Mouse (Mus musculus): ENCODE data around the gene 4933430I17Rik. TPM values are rescaled to one million over a fixed set of nuclear protein-coding genes. Genes with fewer than 3 reads are reported as not detected.
A peak's percentile ranks its signal among the peaks of the same experiment; 100 is the strongest.

Gene 4933430I17Rik
- polyA plus RNA-seq, 1 experiment from 2014 or later = 0.43 TPM

DNA sequence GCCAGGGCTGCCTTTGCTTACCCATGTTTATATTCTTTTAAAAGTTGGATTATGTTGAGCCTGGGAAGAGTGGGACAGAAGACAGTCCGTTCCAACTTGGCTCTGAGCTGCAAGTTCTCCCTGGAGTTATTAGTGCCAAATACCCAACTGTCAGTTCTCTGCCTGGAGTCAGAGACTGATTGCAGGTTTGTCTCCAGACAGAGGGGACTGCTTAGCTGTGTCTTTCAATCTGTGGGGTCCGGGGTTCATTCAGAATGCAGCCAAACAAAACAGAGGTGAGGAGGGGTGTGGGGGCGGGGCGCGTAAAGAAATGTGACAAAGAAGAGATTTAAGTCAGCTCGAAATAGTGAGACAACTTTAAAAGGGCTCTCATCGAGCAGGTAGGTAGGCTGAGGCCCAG lies 23.6 kb upstream of the 4933430I17Rik start:
- peak overlapping the region; percentile 41 for H3K27ac ChIP-seq (replicated peaks; ENCODE audit: low read depth, low read length)
- DNase-seq (ENCODE audit: low spot score) (no peak), ATAC-seq (ENCODE audit: low read depth) (peak; percentile 7; the same call in 1 of the 2 replicates)

GRCm38 (mm10) chr4:62501964-62502732 lies 23.0 kb upstream of the 4933430I17Rik start:
- DNase-seq (ENCODE audit: low spot score) (peak; percentile 95), ATAC-seq (ENCODE audit: low read depth) (peak; percentile 97)
- Histone ChIP-seq H3K27me3 (replicated peaks; ENCODE audit: control insufficient read depth, insufficient read depth, low read length) (no peaks in the 10 kb centered on the region), H3K9me3 (ENCODE audit: control insufficient read depth, low read length) (no peaks in the 10 kb centered on the region), H3K4me3 (ENCODE audit: low read depth, low read length) (peak overlapping the region; percentile 78), H3K4me2 (ENCODE audit: low read depth, low read length) (peak overlapping the region; percentile 76), H3K4me1 (ENCODE audit: control insufficient read depth, insufficient read depth, low read length) (0 out of 2 replicates have a peak, but pooled peaks cover 3% of the 10 kb centered on the region), H3K9ac (ENCODE audit: low read depth, low read length) (peak overlapping the region; percentile 79), H3K36me3 (ENCODE audit: control insufficient read depth, insufficient read depth, low read length) (peaks cover 16% of the 10 kb centered on the region), H3K27ac (replicated peaks; ENCODE audit: low read depth, low read length) (peak overlapping the region; percentile 41)
- WGBS = 5% methylated on average over 16 of the region's 38 CpGs

More for the DNA sequence above, 23.6 kb upstream of the 4933430I17Rik start:
- Histone ChIP-seq H3K9ac (ENCODE audit: low read depth, low read length) (peak overlapping the region; percentile 79), H3K9me3 (ENCODE audit: control insufficient read depth, low read length) (no peaks in the 10 kb centered on the region), H3K4me3 (ENCODE audit: low read depth, low read length) (peak overlapping the region; percentile 78), H3K4me1 (ENCODE audit: control insufficient read depth, insufficient read depth, low read length) (0 out of 2 replicates have a peak, but pooled peaks cover 3% of the 10 kb centered on the region), H3K27me3 (replicated peaks; ENCODE audit: control insufficient read depth, insufficient read depth, low read length) (no peaks in the 10 kb centered on the region), H3K36me3 (ENCODE audit: control insufficient read depth, insufficient read depth, low read length) (peaks cover 16% of the 10 kb centered on the region), H3K4me2 (ENCODE audit: low read depth, low read length) (peak overlapping the region; percentile 76)
- 3% methylated on average over 7 of the region's 7 CpGs for WGBS

DNA sequence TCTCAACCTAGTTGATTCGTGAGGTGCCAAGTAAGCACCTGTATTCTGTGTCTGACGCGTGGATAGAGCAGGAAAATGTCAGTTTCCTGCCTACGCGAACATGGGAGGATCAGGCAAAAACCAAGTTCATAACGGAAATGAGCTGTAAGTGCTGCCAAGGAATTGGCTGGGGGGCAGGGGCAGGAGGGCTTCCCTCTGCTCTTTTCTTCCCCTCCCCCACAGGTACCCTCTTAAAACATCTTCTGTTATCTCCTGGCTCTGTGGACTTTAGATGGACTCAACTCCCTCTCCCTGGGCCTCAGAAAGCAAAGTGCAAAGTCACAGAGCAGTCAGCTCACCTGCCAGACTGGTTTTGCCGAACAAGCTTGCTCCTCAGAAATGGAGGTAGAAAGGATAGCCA lies 22.2 kb upstream of the 4933430I17Rik start:
- no peaks in the 10 kb centered on the region for H3K9me3 ChIP-seq (ENCODE audit: control insufficient read depth, low read length)
- no peak overlapping the region for H3K4me3 ChIP-seq (ENCODE audit: low read depth, low read length)
- H3K4me2 ChIP-seq (ENCODE audit: low read depth, low read length) = no peak overlapping the region
- DNase-seq (ENCODE audit: low spot score) (no peak), ATAC-seq (ENCODE audit: low read depth) (no peak)
- H3K4me1 ChIP-seq (ENCODE audit: control insufficient read depth, insufficient read depth, low read length) = 0 out of 2 replicates have a peak, but pooled peaks cover 3% of the 10 kb centered on the region
- WGBS = 75% methylated on average over 7 of the region's 7 CpGs
- H3K36me3 ChIP-seq (ENCODE audit: control insufficient read depth, insufficient read depth, low read length) = peaks cover 21% of the 10 kb centered on the region
- H3K27ac ChIP-seq (replicated peaks; ENCODE audit: low read depth, low read length) = no peak overlapping the region
- no peaks in the 10 kb centered on the region for H3K27me3 ChIP-seq (replicated peaks; ENCODE audit: control insufficient read depth, insufficient read depth, low read length)
- H3K9ac ChIP-seq (ENCODE audit: low read depth, low read length) = no peak overlapping the region

- Histone ChIP-seq H3K4me3 (ENCODE audit: low read depth, low read length) (peak within 1 kb of the TSS; percentile 78), H3K4me2 (ENCODE audit: low read depth, low read length) (peak within 1 kb of the TSS; percentile 76), H3K9me3 (ENCODE audit: control insufficient read depth, low read length) (no peaks in the 10 kb centered on the region), H3K27me3 (replicated peaks; ENCODE audit: control insufficient read depth, insufficient read depth, low read length) (no peaks in the 10 kb centered on the region), H3K4me1 (ENCODE audit: control insufficient read depth, insufficient read depth, low read length) (0 out of 2 replicates have a peak, but pooled peaks cover 3% of the 10 kb centered on the region), H3K27ac (replicated peaks; ENCODE audit: low read depth, low read length) (peak within 1 kb of the TSS; percentile 18; the same call in 1 of the 2 replicates), H3K9ac (ENCODE audit: low read depth, low read length) (peak within 1 kb of the TSS; percentile 79), H3K36me3 (ENCODE audit: control insufficient read depth, insufficient read depth, low read length) (peaks cover 23% of the 10 kb centered on the region)
- DNase-seq (ENCODE audit: low spot score) (no peak), ATAC-seq (ENCODE audit: low read depth) (no peak)
- WGBS = 68% methylated on average over 3 of the region's 3 CpGs
Observed at GRCm38 (mm10) chr4:62503374-62503970, 21.7 kb upstream of the 4933430I17Rik start, which contains the start of gene Hdhd3. Gene Hdhd3, minus strand, starts transcription at chr4:62503467.

DNA sequence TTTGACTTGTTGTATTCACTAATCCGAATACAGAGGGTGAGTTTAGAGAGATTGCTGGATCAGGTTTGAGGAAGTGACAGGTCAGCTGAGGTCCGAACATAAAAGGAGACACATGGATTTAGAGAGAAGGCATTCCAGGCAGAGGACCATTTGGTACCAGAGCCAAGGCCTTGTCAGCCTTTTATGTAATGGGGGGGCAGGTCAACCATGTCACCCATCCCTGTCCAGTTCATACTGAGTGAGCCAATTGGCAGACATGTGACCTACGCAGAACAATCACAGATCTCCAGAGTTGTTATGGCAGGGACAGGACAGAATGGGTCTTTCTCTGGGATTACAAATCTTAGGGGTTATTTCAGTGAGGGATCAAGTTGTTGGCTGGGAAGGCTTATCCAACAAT lies 19.2 kb upstream of the 4933430I17Rik start:
- 80% methylated on average over 3 of the region's 3 CpGs for WGBS
- no peak overlapping the region for H3K4me3 ChIP-seq (ENCODE audit: low read depth, low read length)
- H3K36me3 ChIP-seq (ENCODE audit: control insufficient read depth, insufficient read depth, low read length) = peaks cover 34% of the 10 kb centered on the region
- H3K27me3 ChIP-seq (replicated peaks; ENCODE audit: control insufficient read depth, insufficient read depth, low read length) = no peaks in the 10 kb centered on the region
- DNase-seq (ENCODE audit: low spot score) (no peak), ATAC-seq (ENCODE audit: low read depth) (no peak)
- no peaks in the 10 kb centered on the region for H3K9me3 ChIP-seq (ENCODE audit: control insufficient read depth, low read length)
- H3K27ac ChIP-seq (replicated peaks; ENCODE audit: low read depth, low read length) = no peak overlapping the region
- H3K4me1 ChIP-seq (ENCODE audit: control insufficient read depth, insufficient read depth, low read length) = 0 out of 2 replicates have a peak, but pooled peaks cover 3% of the 10 kb centered on the region
- no peak overlapping the region for H3K4me2 ChIP-seq (ENCODE audit: low read depth, low read length)
- no peak overlapping the region for H3K9ac ChIP-seq (ENCODE audit: low read depth, low read length)

GRCm38 (mm10) chr4:62506798-62507197 lies 18.4 kb upstream of the 4933430I17Rik start:
- Histone ChIP-seq H3K27me3 (replicated peaks; ENCODE audit: control insufficient read depth, insufficient read depth, low read length) (no peaks in the 10 kb centered on the region), H3K27ac (replicated peaks; ENCODE audit: low read depth, low read length) (no peak overlapping the region), H3K9me3 (ENCODE audit: control insufficient read depth, low read length) (no peaks in the 10 kb centered on the region), H3K36me3 (ENCODE audit: control insufficient read depth, insufficient read depth, low read length) (peaks cover 42% of the 10 kb centered on the region), H3K4me3 (ENCODE audit: low read depth, low read length) (no peak overlapping the region), H3K9ac (ENCODE audit: low read depth, low read length) (no peak overlapping the region), H3K4me1 (ENCODE audit: control insufficient read depth, insufficient read depth, low read length) (0 out of 2 replicates have a peak, but pooled peaks cover 3% of the 10 kb centered on the region), H3K4me2 (ENCODE audit: low read depth, low read length) (no peak overlapping the region)
- 55% methylated on average over 2 of the region's 2 CpGs for WGBS
- no peak for ATAC-seq (ENCODE audit: low read depth)
- peak; percentile 16 for DNase-seq (ENCODE audit: low spot score)

DNA sequence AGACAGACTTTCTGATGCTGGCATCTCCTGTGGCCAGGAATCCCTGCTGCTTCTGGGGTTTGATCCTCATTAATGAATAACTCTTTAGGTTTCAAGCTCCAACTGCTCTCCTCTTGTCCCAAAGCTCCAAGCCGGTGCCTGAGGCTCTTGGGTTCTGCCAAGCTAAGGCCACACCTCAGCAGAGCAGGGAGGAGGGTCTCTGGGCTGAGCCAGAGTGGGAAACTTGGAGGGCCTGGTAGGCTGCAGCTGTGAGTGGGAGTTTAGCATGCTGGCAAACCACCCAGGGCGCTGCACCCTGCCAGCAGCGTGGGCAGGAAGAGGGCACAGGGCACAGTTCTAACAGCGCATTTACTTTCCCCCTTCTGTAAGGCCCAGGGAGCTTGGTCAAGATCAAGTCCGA lies 16.3 kb upstream of the 4933430I17Rik start:
- Histone ChIP-seq H3K4me2 (ENCODE audit: low read depth, low read length) (no peak overlapping the region), H3K27ac (replicated peaks; ENCODE audit: low read depth, low read length) (no peak overlapping the region), H3K4me1 (ENCODE audit: control insufficient read depth, insufficient read depth, low read length) (no peaks in the 10 kb centered on the region), H3K4me3 (ENCODE audit: low read depth, low read length) (no peak overlapping the region), H3K9me3 (ENCODE audit: control insufficient read depth, low read length) (no peaks in the 10 kb centered on the region), H3K36me3 (ENCODE audit: control insufficient read depth, insufficient read depth, low read length) (peaks cover 61% of the 10 kb centered on the region), H3K27me3 (replicated peaks; ENCODE audit: control insufficient read depth, insufficient read depth, low read length) (no peaks in the 10 kb centered on the region), H3K9ac (ENCODE audit: low read depth, low read length) (no peak overlapping the region)
- ATAC-seq (ENCODE audit: low read depth) (no peak), DNase-seq (ENCODE audit: low spot score) (no peak)
- WGBS = 95% methylated on average over 5 of the region's 5 CpGs

DNA sequence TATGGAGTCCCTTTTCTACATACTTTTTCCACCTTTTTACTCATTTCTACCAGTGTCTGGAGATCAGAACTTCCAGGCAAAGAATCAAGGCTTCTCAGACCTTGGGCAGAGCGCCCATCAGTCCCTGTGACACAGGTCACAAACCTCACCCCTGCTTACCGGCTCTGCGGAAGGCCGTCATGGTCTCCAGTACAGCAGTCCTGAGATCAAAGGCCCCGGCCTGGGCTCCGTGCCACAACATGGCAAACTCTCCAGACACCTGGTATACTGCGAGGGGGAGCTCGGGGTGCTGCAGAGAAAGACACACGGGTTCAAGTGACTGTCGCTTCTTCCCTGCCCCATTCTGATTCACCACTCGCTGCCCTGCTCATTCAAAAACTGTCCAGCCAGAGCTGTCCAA lies 15.2 kb upstream of the 4933430I17Rik start:
- ATAC-seq (ENCODE audit: low read depth) (no peak), DNase-seq (ENCODE audit: low spot score) (no peak)
- no peak overlapping the region for H3K27ac ChIP-seq (replicated peaks; ENCODE audit: low read depth, low read length)
- H3K36me3 ChIP-seq (ENCODE audit: control insufficient read depth, insufficient read depth, low read length) = peaks cover 63% of the 10 kb centered on the region
- no peaks in the 10 kb centered on the region for H3K27me3 ChIP-seq (replicated peaks; ENCODE audit: control insufficient read depth, insufficient read depth, low read length)
- H3K4me1 ChIP-seq (ENCODE audit: control insufficient read depth, insufficient read depth, low read length) = no peaks in the 10 kb centered on the region
- no peak overlapping the region for H3K4me3 ChIP-seq (ENCODE audit: low read depth, low read length)
- 92% methylated on average over 11 of the region's 11 CpGs for WGBS
- no peak overlapping the region for H3K9ac ChIP-seq (ENCODE audit: low read depth, low read length)
- no peaks in the 10 kb centered on the region for H3K9me3 ChIP-seq (ENCODE audit: control insufficient read depth, low read length)
- no peak overlapping the region for H3K4me2 ChIP-seq (ENCODE audit: low read depth, low read length)
